Mouse (Mus musculus): ENCODE measurements around the gene Traip. TPM values are rescaled to one million over a fixed set of nuclear protein-coding genes. Genes with fewer than 3 reads are reported as not detected.
A peak's percentile ranks its signal among the peaks of the same experiment; 100 is the strongest.

Traip gene
- polyA plus RNA-seq, 1 experiment from 2014 or later = 3.2 TPM

GRCm38 (mm10) chr9:107970311-107970710, 20.4 kb downstream of the Traip start:
- no peak for ATAC-seq
- no peak for TF ChIP-seq CTCF (IDR thresholded peaks at IDR 0.05; ENCODE audit: low read depth)
- Histone ChIP-seq H3K4me2 (replicated peaks; ENCODE audit: low read depth) (no peak overlapping the region), H3K4me3 (ENCODE audit: low read depth, low read length) (no peak overlapping the region), H3K4me1 (replicated peaks; ENCODE audit: control insufficient read depth, insufficient read depth, low read length) (no peaks in the 10 kb centered on the region), H3K9ac (ENCODE audit: low read depth, low read length) (no peak overlapping the region), H3K36me3 (ENCODE audit: control insufficient read depth, insufficient read depth) (peaks cover 8% of the 10 kb centered on the region; the same call in 1 of the 2 replicates), H3K9me3 (ENCODE audit: control insufficient read depth) (no peaks in the 10 kb centered on the region), H3K27ac (ENCODE audit: low read depth, low read length) (no peak overlapping the region), H3K27me3 (replicated peaks; ENCODE audit: control insufficient read depth, insufficient read depth, low read length) (no peaks in the 10 kb centered on the region)
- WGBS = 90% methylated on average over 5 of the region's 5 CpGs

GRCm38 (mm10) chr9:107971690-107972541, 22.0 kb downstream of the Traip start:
- H3K36me3 ChIP-seq (ENCODE audit: control insufficient read depth, insufficient read depth) = peaks cover 12% of the 10 kb centered on the region; the same call in 1 of the 2 replicates
- no peak overlapping the region for H3K9ac ChIP-seq (ENCODE audit: low read depth, low read length)
- no peaks in the 10 kb centered on the region for H3K27me3 ChIP-seq (replicated peaks; ENCODE audit: control insufficient read depth, insufficient read depth, low read length)
- no peak overlapping the region for H3K4me3 ChIP-seq (ENCODE audit: low read depth, low read length)
- TF ChIP-seq CTCF (IDR thresholded peaks at IDR 0.05; ENCODE audit: low read depth) = no peak
- no peaks in the 10 kb centered on the region for H3K9me3 ChIP-seq (ENCODE audit: control insufficient read depth)
- peaks cover 7% of the 10 kb centered on the region; the same call in 1 of the 2 replicates for H3K4me1 ChIP-seq (replicated peaks; ENCODE audit: control insufficient read depth, insufficient read depth, low read length)
- no peak overlapping the region for H3K4me2 ChIP-seq (replicated peaks; ENCODE audit: low read depth)
- ATAC-seq = peak; percentile 11; the same call in 1 of the 2 replicates
- 0 out of 2 replicates have a peak overlapping the region, but pooled peaks have one; percentile 24 for H3K27ac ChIP-seq (ENCODE audit: low read depth, low read length)
- 53% methylated on average over 8 of the region's 8 CpGs for WGBS

DNA sequence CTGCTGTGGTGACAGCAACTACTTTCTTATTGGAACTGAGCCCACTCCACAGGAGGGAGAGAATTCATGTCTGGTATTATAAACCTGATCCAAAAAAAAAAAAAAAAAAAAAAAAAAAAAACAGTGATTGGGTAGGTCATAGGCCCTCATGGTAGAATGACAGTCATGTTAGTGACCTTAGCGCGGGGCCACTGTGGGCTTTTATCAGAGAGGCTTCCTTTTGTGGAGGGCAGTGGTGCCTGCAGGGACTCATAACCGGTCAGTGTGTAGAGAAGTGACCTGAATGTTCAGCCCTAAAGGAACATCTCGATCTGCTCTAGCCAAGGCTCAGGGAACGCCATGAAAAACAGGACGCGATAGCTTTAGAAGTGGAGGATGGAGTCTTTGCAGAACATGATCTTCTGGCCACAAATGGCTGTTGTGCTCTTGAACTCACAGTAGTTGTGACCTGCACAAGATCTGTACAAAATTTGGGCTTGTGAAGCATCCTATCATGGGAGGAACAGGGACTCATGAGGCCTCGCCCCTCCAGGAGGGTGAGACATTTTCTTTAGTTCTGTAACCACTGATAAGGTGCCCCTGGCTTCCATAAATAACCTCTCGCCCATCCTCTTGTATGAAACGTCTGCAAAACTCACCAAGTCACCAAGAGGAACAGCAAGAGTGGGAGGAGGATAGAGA, 24.7 kb downstream of the Traip start:
- Histone ChIP-seq H3K27ac (ENCODE audit: low read depth, low read length) (no peak overlapping the region; the same call in 1 of the 2 replicates), H3K9me3 (ENCODE audit: control insufficient read depth) (no peaks in the 10 kb centered on the region), H3K4me3 (ENCODE audit: low read depth, low read length) (no peak overlapping the region), H3K27me3 (replicated peaks; ENCODE audit: control insufficient read depth, insufficient read depth, low read length) (no peaks in the 10 kb centered on the region), H3K36me3 (ENCODE audit: control insufficient read depth, insufficient read depth) (peaks cover 36% of the 10 kb centered on the region), H3K4me2 (replicated peaks; ENCODE audit: low read depth) (peak overlapping the region; percentile 78), H3K9ac (ENCODE audit: low read depth, low read length) (no peak overlapping the region), H3K4me1 (replicated peaks; ENCODE audit: control insufficient read depth, insufficient read depth, low read length) (peaks cover 7% of the 10 kb centered on the region; the same call in 1 of the 2 replicates)
- 74% methylated on average over 10 of the region's 10 CpGs for WGBS
- TF ChIP-seq CTCF (IDR thresholded peaks at IDR 0.05; ENCODE audit: low read depth) = no peak
- ATAC-seq = no peak

GRCm38 (mm10) chr9:107975399-107976386, 25.8 kb downstream of the Traip start, which contains the start of gene Uba7:
Gene Uba7 (plus strand): TSS chr9:107975505.
- ATAC-seq = peak; percentile 80
- H3K9me3 ChIP-seq (ENCODE audit: control insufficient read depth) = no peaks in the 10 kb centered on the region
- no peak for TF ChIP-seq CTCF (IDR thresholded peaks at IDR 0.05; ENCODE audit: low read depth)
- H3K36me3 ChIP-seq (ENCODE audit: control insufficient read depth, insufficient read depth) = peaks cover 45% of the 10 kb centered on the region
- H3K4me2 ChIP-seq (replicated peaks; ENCODE audit: low read depth) = peak within 1 kb of the TSS; percentile 78
- peak within 1 kb of the TSS; percentile 76 for H3K27ac ChIP-seq (ENCODE audit: low read depth, low read length)
- H3K9ac ChIP-seq (ENCODE audit: low read depth, low read length) = peak within 1 kb of the TSS; percentile 56
- peaks cover 7% of the 10 kb centered on the region; the same call in 1 of the 2 replicates for H3K4me1 ChIP-seq (replicated peaks; ENCODE audit: control insufficient read depth, insufficient read depth, low read length)
- 54% methylated on average over 12 of the region's 12 CpGs for WGBS
- no peaks in the 10 kb centered on the region for H3K27me3 ChIP-seq (replicated peaks; ENCODE audit: control insufficient read depth, insufficient read depth, low read length)
- peak within 1 kb of the TSS; percentile 37 for H3K4me3 ChIP-seq (ENCODE audit: low read depth, low read length)

DNA sequence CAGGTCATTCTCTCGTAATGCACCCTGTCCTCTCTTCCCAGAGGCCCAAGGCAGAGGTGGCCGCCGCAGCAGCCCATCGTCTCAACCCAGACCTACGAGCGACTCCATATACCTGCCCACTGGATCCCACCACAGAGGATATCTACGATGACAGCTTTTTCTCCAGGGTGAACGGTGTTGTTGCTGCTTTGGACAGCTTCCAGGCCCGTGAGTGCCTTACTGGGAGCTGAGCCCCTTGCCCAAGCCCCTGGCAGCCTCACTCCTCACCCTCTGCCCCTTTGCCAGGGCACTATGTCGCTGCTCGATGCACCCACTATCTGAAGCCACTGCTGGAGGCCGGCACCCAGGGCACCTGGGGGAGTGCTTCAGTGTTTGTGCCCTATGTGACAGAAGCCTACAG, 28.9 kb downstream of the Traip start:
- Histone ChIP-seq H3K27me3 (replicated peaks; ENCODE audit: control insufficient read depth, insufficient read depth, low read length) (no peaks in the 10 kb centered on the region), H3K4me2 (replicated peaks; ENCODE audit: low read depth) (no peak overlapping the region), H3K27ac (ENCODE audit: low read depth, low read length) (no peak overlapping the region), H3K9me3 (ENCODE audit: control insufficient read depth) (no peaks in the 10 kb centered on the region), H3K4me1 (replicated peaks; ENCODE audit: control insufficient read depth, insufficient read depth, low read length) (peaks cover 10% of the 10 kb centered on the region; the same call in 1 of the 2 replicates), H3K36me3 (ENCODE audit: control insufficient read depth, insufficient read depth) (peaks cover 43% of the 10 kb centered on the region), H3K4me3 (ENCODE audit: low read depth, low read length) (no peak overlapping the region), H3K9ac (ENCODE audit: low read depth, low read length) (no peak overlapping the region)
- no peak for TF ChIP-seq CTCF (IDR thresholded peaks at IDR 0.05; ENCODE audit: low read depth)
- ATAC-seq = no peak
- WGBS = 90% methylated on average over 12 of the region's 12 CpGs
